Mouse (Mus musculus): ENCODE data around the gene Kat2a.
A peak's percentile ranks its signal among the peaks of the same experiment; 100 is the strongest.

Gene Kat2a

DNA sequence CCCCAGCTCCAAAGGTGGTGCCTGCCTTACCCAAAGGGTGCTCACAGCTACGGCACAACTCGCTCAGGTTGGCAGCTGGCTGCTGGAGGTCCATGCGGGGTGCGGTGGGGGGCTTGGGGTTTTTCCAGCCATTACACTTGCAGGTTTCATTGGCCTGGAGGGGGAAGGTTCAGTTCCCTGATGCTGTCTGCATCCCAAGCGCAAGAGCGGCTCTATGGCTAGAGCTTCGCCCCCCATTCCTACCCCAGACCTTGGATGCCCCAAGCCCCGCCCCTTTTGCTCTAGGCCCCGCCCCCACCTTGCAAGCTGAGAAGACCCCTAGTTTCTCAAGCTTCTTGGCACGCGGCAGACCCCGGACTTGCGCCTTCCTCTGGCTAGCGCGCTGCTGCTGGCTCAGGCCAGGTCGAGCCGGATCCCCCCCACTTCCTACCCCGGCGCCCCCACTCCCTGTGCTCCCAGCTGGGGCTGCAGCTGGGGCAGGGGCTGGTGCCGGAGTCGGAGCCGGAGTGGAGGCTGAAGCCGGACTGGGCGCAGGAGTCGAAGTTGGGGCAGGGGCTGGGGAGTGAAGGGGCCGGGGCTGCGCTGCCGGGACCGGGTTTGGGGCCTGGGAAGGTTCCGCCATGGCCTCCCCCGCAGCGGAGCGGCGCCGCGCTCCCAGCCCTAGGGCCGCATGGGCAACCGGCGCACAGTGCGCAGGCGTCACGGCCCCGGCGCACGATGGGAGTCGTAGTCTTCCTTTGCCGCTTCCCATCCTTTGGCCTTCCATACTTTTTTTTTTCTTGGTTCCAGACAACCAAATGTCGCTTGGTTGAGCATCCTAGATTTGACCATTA is at the start of gene Kat2a:
Gene Kat2a, minus strand, starts transcription at position 683 of the 833 bp plus-strand sequence.
- DNase-seq, result peak; percentile 86

DNA sequence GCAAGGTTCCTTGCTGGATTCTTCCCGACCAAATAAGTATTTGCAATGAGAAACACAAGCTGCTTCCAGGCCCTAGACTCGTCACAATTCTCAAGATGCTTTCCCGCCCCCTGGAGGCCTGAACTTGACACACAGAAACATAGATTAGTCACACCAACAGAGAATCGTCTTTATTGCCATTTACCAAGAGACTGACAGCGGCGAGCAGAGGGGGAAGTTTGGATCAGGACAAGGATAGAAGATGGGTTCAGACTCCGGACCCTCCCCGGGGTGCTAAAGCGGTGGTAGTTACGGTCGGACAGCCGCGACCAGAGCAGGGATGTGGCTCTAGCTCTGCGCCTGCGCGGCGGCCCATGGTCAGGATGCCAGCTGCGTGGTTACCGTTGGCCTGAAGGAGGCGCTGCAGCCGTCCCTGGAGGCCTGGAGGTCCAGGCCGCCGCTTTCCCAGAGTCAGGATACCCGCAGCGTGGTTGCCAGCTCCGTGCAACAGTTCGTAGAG is 49.3 kb upstream of the Kat2a start:
- peak; percentile 90 for DNase-seq

DNA sequence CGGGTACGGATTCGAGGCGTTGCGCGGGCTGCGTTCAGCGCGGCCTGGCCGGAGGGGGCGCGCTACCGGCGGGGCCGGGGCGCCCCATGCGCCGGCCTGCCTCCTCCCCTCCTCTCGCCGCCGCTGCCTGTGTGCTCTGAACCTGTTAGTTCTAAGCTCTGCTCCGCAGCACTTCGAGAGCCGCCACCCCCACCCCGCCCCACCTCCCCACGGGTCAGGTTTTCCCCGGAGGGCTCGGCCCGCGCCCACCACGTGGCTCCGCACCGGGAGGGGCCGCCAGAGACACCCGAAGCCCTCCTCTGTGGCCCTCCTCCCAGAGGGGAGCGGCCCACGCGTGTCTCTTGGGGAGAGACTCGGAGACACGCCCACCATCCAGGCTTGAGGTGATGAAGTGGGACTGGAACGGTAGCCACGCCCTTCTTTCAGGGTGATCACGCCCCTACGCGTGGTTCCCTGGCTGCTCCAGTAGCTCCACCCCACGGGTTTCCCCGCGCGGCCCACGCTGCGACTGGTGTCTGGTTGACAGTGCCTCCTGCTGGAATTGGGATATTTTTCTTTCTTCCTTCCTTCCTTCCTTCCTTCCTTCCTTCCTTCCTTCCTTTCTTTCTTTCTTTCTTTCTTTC is 47.5 kb upstream of the Kat2a start, which contains the start of gene Kcnh4:
Gene Kcnh4, minus strand, starts transcription at position 332 of the 623 bp plus-strand sequence.
- DNase-seq, result peak; percentile 84

DNA sequence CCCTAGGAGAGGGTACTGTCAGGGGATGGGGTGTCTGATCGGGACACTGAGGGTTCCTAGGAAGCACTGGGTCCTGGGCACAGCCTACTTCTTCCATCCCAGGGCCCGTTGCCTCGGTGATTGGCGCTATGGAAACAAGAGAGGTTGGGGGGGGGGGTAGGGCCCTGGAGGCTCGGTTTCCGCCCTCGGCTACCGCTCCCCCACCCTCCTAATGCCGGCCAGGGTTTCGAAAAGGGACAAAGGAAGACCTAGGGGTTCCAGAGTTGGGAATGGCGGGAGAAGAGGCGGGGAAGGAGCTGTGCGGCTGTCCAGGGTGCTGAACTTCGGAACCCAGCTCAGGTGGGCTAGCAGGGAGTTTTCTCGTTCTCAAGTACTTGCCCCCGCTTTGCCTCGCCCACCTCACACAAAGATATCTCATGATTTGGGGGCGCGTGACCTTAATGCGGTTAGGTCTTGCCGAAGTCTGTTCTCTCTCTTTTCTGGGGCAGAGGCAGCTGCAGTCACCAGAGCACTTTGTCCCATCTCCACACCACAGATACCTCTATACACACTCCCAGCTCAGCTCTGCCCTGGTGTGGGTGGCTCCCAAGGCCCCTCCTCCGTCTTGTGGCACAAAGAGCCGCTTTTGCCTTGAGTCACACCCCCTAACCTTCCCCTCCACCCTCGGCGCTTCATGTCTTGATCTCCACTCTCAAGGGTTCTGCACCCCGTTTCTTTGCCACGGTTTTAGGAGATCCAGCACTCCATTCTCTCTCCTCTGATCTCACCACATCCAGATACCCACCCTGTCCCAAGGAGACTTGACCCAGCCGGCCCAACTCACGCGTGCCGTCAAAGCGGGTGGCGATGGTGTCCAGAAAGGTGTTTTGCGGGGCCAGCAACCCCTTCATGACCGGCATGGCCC is 46.7 kb upstream of the Kat2a start:
- peak; percentile 77 for DNase-seq

DNA sequence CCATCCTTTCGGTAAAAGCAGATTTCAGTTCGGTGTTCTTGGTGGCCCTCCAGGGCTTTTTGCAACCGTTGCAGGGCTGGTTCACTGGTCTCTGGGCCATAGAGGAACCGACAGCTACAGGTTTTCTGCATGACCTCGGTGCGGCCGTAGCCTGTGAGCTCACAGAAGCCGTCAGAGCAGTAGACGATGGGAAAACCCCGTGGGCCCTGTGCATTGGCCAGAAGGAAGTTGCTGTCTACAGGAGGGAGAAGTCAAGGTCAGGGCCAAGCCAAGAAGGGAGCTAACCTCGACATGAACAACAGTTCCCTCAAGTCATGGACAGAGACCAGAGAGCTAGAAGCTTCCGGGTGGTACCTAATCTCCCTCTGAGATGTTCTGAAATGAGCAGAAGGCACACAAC is 45.3 kb upstream of the Kat2a start:
- DNase-seq, result no peak

DNA sequence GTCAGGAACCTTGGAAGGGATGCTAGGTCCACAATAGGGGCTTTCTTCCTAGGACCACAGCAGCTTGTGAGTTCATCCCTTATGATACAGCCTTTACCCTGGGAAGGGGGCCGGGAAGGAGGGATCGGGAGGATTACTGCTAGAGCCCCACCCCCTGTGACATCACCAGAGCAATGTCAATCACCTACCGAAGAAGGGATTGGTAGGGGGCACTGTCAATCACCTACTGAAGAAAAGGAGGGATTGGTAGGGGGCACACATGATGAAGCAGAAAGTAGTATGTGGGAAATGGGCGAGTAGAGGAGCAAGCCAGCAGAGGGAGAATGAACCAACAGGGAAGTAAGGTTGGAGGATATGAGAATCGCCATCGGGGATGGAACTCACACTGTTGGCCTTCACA is 44.2 kb upstream of the Kat2a start:
- DNase-seq, result no peak

DNA sequence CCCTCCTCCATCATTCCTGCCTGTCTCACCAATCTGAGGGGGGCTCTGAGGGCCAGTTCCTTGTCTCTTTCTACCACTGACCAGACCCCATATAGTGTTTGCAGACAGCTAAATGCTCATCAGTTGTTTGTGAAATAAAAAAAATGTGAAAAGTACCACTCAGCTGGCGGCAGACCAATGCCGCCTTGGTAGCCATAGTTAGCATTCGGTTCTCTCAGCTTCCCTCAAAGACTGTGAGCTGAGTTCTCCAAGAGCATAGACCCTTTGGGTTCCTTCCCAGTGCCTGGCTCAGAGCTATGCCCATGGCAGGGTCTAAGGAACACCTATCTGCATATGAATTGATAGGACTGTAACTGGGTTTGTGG is 42.4 kb upstream of the Kat2a start:
- DNase-seq, result no peak

DNA sequence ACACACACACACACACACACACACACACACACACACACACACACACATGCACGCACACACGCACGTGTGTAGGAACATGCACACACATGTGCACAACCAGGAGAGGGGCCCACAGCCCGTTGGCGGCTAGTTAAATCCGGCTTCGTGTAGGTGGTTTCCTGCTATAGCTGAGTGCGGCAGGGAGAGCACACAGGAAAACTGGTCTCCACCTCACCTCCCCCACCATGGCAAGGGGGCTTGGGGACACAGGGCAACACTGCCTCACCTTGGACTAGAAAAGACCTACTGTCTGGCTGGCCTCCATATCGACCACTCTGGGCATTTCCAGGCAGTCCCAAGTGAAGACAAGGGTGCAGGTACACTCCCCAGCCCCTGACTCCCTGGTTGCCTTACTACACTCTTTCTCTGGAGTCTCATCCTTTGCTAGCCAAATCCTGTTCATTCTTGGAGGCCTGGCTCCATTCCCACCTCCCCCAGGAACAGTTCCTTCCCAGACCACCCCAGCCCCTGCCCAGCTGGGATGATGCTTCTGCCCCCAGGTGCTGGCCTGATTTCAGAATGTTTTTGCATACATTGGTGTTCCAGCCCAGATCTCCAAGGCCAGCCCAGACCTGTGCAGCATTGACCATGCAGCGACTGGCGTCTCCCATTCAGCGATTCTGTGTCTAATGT is 41.9 kb upstream of the Kat2a start:
- no peak for DNase-seq

DNA sequence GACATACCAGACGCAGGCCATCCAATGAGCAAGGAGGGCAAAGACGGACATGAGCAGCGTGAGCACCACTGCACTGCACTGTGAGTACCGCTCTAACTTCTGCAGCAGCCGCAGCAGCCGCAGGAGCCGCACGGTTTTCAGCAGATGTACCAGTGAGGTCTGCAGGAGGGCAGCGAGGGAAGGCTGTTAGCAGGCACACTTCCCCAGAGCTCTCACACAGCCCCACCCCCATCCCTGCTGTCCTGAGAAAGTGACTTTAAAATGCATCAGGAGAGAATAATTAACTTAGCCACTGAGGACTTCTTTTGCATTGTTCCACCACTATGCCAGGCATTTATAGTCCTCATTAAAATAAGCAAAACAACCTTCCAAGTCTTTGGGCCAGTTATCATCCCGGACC is 40.0 kb upstream of the Kat2a start:
- DNase-seq, result no peak

DNA sequence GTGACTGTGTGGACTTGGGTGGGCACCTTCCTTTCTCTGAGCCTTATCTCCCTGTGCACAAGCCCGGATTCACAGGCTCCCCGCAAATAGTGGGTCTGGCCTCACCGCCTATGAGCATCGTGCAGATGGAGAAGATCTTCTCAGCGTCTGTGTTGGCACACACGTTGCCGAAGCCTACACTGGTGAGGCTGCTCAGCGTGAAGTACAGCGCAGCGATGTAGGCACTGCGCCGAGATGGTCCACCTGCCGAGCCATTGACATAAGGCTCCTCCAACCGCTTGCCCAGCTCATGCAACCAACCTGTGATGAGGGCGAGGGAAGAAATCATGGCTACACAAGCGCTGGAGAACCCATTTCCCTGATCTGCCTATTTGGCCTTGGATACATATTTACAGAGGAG is 37.9 kb upstream of the Kat2a start:
- DNase-seq, result no peak

DNA sequence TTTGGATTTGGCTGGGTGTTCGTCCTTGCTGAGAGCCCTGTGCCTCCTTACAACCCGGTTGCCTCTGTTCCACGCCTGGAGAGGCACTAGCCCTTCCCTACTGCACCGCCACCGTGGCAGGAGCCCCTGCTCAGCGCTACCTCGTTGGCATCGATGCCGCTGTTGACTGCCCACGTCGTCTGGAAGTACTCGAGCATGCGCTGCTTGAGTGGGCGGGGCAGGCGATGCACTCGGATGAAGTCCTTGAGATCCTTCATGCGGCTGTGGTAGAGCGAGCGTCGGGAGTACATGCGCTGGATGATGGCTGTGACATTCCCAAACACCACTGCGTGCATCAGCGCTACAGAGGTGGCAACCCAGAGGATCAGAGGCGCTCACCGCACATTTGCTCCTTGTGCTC is 37.2 kb upstream of the Kat2a start:
- no peak for DNase-seq

DNA sequence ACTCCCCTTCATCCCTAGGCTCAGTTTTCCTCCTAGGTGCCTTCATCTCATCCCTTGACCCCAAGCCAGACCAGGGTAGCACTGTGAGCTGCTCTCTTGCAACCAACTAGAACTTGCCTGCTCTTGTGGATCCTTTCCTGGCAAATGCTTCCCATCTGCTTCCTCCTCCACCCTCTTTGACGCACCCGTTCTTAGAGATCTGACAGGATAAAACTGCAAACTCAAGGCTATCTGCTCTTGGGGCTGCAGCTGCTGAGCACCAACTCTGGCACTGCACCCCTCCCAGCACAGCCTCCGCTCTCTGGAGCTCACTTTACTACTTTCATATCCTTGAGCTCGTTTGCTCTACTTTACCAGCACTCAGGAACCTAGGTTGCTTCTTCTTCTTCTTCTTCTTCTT is 36.4 kb upstream of the Kat2a start:
- no peak for DNase-seq

DNA sequence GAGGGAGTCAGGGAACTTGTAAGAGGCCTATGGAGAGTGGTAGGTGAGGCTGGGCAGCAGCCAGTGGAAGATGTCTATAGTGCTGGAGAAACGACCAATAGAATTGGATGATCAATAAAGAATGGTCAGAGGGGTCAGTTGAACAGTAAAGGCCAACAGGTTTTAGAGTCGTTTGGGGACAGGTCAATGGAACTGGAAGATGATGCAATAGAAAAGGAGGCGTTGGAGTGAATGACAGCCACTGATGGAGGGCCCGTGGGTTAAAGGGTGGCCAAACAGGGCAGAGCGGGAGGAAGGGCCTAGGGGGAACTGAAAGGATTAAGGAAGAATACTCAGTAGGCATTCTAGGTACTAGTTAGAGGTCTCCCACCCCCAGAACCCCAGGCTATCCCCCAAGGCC is 34.8 kb upstream of the Kat2a start:
- DNase-seq, result no peak

DNA sequence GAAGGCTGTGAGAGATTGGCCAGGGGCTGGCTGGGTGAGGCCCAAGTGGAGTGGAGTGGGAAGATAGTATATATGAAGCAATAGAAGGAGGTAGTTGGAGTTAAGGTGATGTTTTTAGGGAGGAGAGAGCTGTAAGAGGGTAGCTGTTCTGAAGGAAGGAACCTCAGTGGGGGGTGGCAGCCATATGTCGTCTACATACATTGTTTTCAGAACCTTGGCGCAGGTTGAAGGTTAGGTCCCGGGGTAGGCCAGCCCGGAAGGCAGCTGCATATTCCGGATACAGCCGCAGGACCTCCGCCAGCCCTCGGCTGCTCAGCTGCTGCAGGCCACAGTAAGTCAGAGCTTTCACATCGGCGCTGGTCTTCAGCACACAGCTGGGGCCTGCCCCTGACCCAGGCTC is 34.3 kb upstream of the Kat2a start:
- no peak for DNase-seq

DNA sequence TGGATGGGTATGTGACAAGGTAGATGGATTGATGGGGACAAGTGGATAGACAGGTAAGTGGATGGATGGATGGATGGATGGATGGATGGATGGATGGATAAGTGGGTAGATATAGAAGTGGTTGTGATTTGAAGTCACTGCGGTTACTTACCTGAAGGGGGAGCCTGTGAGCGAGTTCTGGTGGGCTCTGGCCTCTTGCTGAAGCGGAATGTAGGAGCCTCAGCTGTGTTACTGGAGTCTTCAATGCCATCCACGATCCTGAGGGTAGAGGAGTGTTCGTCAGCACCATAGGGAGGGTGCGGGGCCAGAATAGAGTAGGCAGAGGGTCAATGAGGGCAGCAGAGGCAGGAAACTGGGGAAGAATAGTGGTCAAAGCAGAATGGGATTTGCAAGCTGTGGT is 32.8 kb upstream of the Kat2a start:
- peak; percentile 74 for DNase-seq

DNA sequence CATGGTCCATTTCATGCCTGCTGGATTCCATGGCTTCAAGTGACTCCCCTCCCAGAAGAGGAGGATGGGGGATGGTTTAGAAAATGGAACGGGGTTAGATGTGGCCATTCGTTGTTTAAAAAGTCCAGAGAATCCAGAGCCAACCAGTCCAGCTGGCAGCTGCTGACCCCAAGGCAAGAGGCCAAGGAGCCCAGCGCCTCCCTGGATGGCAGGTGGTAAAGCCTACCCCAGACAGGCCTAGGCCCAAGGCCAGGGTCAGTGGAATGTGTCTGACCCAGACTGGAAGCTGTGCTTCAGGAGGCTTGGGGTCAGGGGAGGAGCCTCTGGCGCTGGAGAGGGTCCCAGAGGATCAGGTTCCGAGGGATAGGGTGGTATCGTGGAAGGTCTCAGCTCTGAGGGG is 29.1 kb upstream of the Kat2a start:
- DNase-seq, result no peak

DNA sequence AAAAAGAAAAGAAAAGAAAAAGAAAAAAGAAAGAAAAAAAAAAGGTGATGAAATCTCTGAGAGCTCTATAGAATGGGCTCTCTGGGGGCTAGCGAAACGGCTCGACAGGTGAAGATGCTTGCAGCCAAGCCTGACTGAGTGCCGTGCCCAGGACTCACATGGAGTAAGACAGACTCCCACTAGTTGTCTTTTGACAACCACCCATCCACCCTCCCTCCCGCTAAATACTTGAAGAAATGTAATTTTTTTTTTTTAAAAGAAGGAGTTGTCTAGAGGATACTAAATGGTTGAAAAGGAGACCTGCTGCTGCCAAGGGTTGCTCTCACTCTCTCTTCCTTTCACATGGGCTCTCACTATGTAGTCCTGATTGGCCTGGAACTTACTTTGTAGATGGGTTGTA is 26.5 kb upstream of the Kat2a start:
- peak; percentile 37 for DNase-seq

DNA sequence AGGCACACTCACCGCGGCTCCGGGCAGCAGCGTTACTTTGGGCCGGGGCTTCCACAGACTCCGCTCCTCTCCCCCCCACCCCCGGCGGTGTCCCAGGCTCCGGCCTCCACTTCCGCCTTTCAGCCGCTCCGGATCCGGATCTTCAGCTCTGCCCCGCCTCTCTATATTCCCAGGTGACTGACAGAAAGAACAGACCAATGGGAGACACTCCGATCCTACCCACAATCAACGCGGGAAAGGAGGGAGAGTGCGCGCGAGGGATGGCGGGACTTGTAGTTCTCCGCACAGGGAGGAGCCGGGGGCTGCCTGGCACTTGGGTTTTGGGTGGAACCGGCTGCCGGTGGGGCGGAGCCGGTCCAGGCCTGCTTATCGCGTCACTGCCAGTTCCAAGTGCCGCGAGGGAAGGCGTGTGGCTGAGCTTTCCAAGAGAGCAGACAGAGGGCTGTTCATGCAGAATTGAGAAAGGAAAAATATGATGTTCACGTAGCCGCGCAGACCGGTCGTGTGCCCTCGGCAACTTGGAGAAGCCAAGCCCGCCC is 25.9 kb upstream of the Kat2a start, which contains the start of gene Rab5c:
Gene Rab5c, minus strand, starts transcription at position 150 of the 539 bp plus-strand sequence.
- DNase-seq, result peak; percentile 96

DNA sequence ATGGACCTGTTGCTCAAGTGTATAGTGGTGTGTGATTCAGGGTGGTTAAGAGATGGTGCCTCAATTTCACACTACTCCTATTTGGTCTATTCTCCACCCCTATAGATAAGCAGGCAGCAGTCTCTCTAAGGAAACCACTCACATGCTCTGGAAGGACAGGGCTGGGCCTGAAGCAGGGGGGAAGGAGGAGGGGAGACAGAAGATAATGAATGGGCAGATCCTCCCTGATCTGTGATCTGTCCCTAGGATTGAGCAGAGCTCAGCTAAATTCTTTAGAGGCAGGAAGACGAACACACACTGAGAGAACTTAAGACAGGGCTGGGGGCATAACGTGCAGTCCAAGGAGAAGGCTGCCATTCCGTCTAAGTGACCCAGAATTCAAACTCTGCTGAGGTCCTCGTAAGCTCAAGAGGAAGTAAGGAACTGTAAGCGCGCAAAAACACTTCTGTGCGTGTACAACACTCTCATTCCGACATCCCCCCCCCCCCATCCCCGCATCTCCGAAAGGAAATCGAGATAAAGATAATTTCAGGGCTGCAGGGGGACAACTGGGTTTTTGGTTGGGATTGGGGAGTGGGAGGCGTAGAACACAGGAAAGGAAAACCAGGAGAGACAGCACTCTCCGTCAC is 25.0 kb upstream of the Kat2a start:
- DNase-seq, result no peak

DNA sequence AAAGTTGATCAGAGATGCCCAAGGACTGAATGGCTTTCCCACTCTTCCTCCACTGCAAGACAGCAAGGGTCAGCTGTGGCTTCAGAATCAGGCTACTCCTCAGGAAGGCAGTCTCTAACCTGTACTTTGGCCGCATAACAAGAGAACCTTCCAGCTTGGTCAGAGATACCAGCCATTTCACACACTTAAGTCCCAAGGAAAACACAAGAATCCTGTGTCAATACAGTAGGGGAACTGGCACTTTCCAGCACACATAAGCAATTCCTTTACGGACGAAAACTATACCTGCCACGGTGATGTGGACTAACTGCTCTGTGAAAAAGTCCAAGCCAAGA is 24.4 kb upstream of the Kat2a start:
- no peak for DNase-seq

DNA sequence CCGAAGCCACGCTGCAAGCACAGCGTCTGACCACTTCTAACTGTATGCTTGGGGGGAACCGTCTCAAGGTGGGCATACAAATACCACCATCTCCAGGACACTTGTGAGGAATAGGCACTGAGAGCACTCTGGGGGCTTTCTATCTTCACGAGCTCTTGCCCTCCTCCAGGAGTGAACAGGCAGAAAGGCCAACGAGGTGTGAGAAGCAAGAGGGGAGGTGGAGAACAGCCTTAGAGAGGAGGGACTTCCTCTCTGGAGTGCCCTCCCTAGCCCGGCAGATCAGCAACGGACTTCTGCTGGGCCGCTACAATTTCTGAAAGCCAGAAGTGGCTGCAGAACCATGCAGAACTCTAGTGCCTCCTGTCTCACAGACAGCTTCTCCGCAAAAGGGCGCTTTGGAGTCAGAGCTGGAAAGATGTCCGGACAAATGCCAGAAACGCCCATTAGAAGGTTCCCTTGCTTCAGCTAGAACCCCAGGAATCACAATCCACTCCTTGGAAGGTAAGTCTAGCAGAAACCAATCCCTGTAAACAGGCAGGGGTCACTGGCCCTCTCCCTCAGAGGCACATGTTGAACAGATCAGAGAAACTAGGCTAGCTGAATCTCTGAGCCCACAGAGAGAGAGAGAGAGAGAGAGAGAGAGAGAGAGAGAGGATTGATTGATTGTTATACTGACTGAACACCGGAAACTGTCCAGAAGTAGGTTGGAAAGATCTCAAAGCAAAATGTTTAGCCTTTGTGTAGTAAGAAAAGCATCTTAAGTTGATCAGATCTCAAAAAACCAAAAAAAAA is 23.9 kb upstream of the Kat2a start:
- peak; percentile 31 for DNase-seq
